Comparison of ENCODE assay signal across 7 mouse cellular contexts in genomic region chr10:79916081-79916480, GRCm38 (mm10). TPM values are rescaled to one million over a fixed set of nuclear protein-coding genes. Genes with fewer than 3 reads are reported as not detected.
DNase-seq lines count a peak whose midpoint lies in the region; ATAC-seq and TF ChIP-seq lines count a peak whose summit lies in the region.

No protein-coding gene starts in this region.

- ATAC-seq in lung, postnatal 0 days = no peak
- ATAC-seq in embryonic facial prominence, embryonic 15.5 days (ENCODE audit: insufficient number of reproducible peaks, low FRiP score, low TSS enrichment, low read depth) = no peak
- ATAC-seq in intestine, embryonic 15.5 days = no peak
- ATAC-seq in neural tube, embryonic 13.5 days (ENCODE audit: low read depth) = no peak
- ATAC-seq in activated CD4-positive, CD25-positive, alpha-beta regulatory T cell, adult 4 months = no peak

- H3K4me2 ChIP-seq in lung, postnatal 0 days (replicated peaks; ENCODE audit: low read depth, low read length) = peak overlapping the region; percentile 88
- peak overlapping the region; percentile 91 for H3K4me2 ChIP-seq in embryonic facial prominence, embryonic 15.5 days (replicated peaks)
- H3K4me2 ChIP-seq in intestine, embryonic 15.5 days (replicated peaks) = peak overlapping the region; percentile 92
- peak overlapping the region; percentile 97 for H3K4me2 ChIP-seq in neural tube, embryonic 13.5 days

- peaks cover 18% of the 10 kb centered on the region for H3K27me3 ChIP-seq in lung, postnatal 0 days (replicated peaks; ENCODE audit: insufficient read depth, low read length)
- peaks cover 37% of the 10 kb centered on the region for H3K27me3 ChIP-seq in embryonic facial prominence, embryonic 15.5 days
- H3K27me3 ChIP-seq in intestine, embryonic 15.5 days (replicated peaks) = peaks cover 36% of the 10 kb centered on the region
- H3K27me3 ChIP-seq in neural tube, embryonic 13.5 days = peaks cover 39% of the 10 kb centered on the region

- H3K9ac ChIP-seq in lung, postnatal 0 days (replicated peaks; ENCODE audit: low read depth) = peak overlapping the region; percentile 92
- peak overlapping the region; percentile 99 for H3K9ac ChIP-seq in embryonic facial prominence, embryonic 15.5 days
- peak overlapping the region; percentile 97 for H3K9ac ChIP-seq in intestine, embryonic 15.5 days
- H3K9ac ChIP-seq in neural tube, embryonic 13.5 days = peak overlapping the region; percentile 97

- H3K9me3 ChIP-seq in lung, postnatal 0 days (ENCODE audit: low read length) = no peaks in the 10 kb centered on the region
- H3K9me3 ChIP-seq in embryonic facial prominence, embryonic 15.5 days (replicated peaks) = no peaks in the 10 kb centered on the region
- no peaks in the 10 kb centered on the region for H3K9me3 ChIP-seq in intestine, embryonic 15.5 days
- H3K9me3 ChIP-seq in neural tube, embryonic 13.5 days = no peaks in the 10 kb centered on the region

- DNase-seq in lung, postnatal 0 days (ENCODE audit: low spot score) = no peak
- DNase-seq in lung, postnatal 14 days = no peak
- DNase-seq in layer of hippocampus, postnatal 10 days (ENCODE audit: low spot score in 2 of 2) = no peak

- H3K27ac ChIP-seq in lung, postnatal 0 days (ENCODE audit: low read length) = peak overlapping the region; percentile 82
- H3K27ac ChIP-seq in embryonic facial prominence, embryonic 15.5 days (replicated peaks) = peak overlapping the region; percentile 82; the same call in 1 of the 2 replicates
- 0 out of 2 replicates have a peak overlapping the region, but pooled peaks have one; percentile 38 for H3K27ac ChIP-seq in intestine, embryonic 15.5 days
- peak overlapping the region; percentile 85 for H3K27ac ChIP-seq in neural tube, embryonic 13.5 days (replicated peaks)

- H3K36me3 ChIP-seq in lung, postnatal 0 days (ENCODE audit: insufficient read depth, low read length) = 0 out of 2 replicates have a peak, but pooled peaks cover 10% of the 10 kb centered on the region
- H3K36me3 ChIP-seq in embryonic facial prominence, embryonic 15.5 days = peaks cover 12% of the 10 kb centered on the region
- peaks cover 8% of the 10 kb centered on the region for H3K36me3 ChIP-seq in intestine, embryonic 15.5 days
- peaks cover 16% of the 10 kb centered on the region for H3K36me3 ChIP-seq in neural tube, embryonic 13.5 days

- 6% methylated on average over 8 of the region's 8 CpGs for WGBS in lung, postnatal 0 days
- WGBS in embryonic facial prominence, embryonic 15.5 days = 11% methylated on average over 8 of the region's 8 CpGs
- WGBS in intestine, embryonic 15.5 days = 8% methylated on average over 8 of the region's 8 CpGs
- WGBS in neural tube, embryonic 13.5 days = 11% methylated on average over 8 of the region's 8 CpGs

- no peak for TF ChIP-seq EP300 in lung, postnatal 0 days (IDR thresholded peaks at IDR 0.05)

- no peak for TF ChIP-seq CTCF in lung, postnatal 0 days (IDR thresholded peaks at IDR 0.05)

- peak overlapping the region; percentile 76 for H3K4me3 ChIP-seq in lung, postnatal 0 days (ENCODE audit: low read depth, low read length)
- peak overlapping the region; percentile 87 for H3K4me3 ChIP-seq in embryonic facial prominence, embryonic 15.5 days (replicated peaks)
- peak overlapping the region; percentile 75 for H3K4me3 ChIP-seq in intestine, embryonic 15.5 days (replicated peaks)
- H3K4me3 ChIP-seq in neural tube, embryonic 13.5 days = peak overlapping the region; percentile 84

- H3K4me1 ChIP-seq in lung, postnatal 0 days (ENCODE audit: insufficient read depth, low read depth, low read length) = peaks cover 14% of the 10 kb centered on the region; the same call in 1 of the 2 replicates
- H3K4me1 ChIP-seq in embryonic facial prominence, embryonic 15.5 days = peaks cover 68% of the 10 kb centered on the region
- peaks cover 53% of the 10 kb centered on the region for H3K4me1 ChIP-seq in intestine, embryonic 15.5 days (replicated peaks)
- H3K4me1 ChIP-seq in neural tube, embryonic 13.5 days (replicated peaks) = peaks cover 45% of the 10 kb centered on the region

RNA-seq across cellular contexts. Expression of gene Kiss1r, which starts 0.7 kb away (rescaled TPM):
- 1.6 and 1.7 TPM in 2 replicates for polyA plus RNA-seq in lung, postnatal 0 days (2015; fragmentation: Nextera tagmentation; extraction: Ambion mirVana)
- polyA plus RNA-seq in embryonic facial prominence, embryonic 15.5 days (2015; fragmentation: Nextera tagmentation; extraction: Ambion mirVana) = 1.1 and 1.4 TPM in 2 replicates
- 0.52 and 1.1 TPM in 2 replicates for polyA plus RNA-seq in intestine, embryonic 15.5 days (2015; fragmentation: Nextera tagmentation; extraction: Ambion mirVana)
- polyA plus RNA-seq in neural tube, embryonic 13.5 days (2015; fragmentation: Nextera tagmentation; extraction: Ambion mirVana) = 2.1 and 2.4 TPM in 2 replicates
- 1 to 10 TPM; 7.5 TPM for total RNA-seq in layer of hippocampus, postnatal 10 days (2021)
- polyA plus RNA-seq in activated CD4-positive, CD25-positive, alpha-beta regulatory T cell, adult 4 months (2017; shearing (Covaris generic)) = under 1 TPM in 1 of 2 experiments, not detected in 1; 0.22 TPM

RNA-seq across cellular contexts. Expression of gene R3hdm4, which starts 4.9 kb away (rescaled TPM):
- 123 and 129 TPM in 2 replicates for polyA plus RNA-seq in lung, postnatal 0 days (2015; fragmentation: Nextera tagmentation; extraction: Ambion mirVana)
- polyA plus RNA-seq in embryonic facial prominence, embryonic 15.5 days (2015; fragmentation: Nextera tagmentation; extraction: Ambion mirVana) = 179 and 181 TPM in 2 replicates
- polyA plus RNA-seq in intestine, embryonic 15.5 days (2015; fragmentation: Nextera tagmentation; extraction: Ambion mirVana) = 108 and 116 TPM in 2 replicates
- polyA plus RNA-seq in neural tube, embryonic 13.5 days (2015; fragmentation: Nextera tagmentation; extraction: Ambion mirVana) = 237 and 249 TPM in 2 replicates
- total RNA-seq in layer of hippocampus, postnatal 10 days (2021) = 100 to 1,000 TPM; 380 to 386 TPM
- 100 to 1,000 TPM in 1 of 2 experiments, 10 to 100 TPM in 1; 92.3 to 122 TPM for polyA plus RNA-seq in activated CD4-positive, CD25-positive, alpha-beta regulatory T cell, adult 4 months (2017; shearing (Covaris generic))

RNA-seq across cellular contexts. Expression of gene Gm26602, which starts 5.4 kb away (rescaled TPM):
- polyA plus RNA-seq in lung, postnatal 0 days (2015; fragmentation: Nextera tagmentation; extraction: Ambion mirVana) = not detected in 2 replicates
- polyA plus RNA-seq in embryonic facial prominence, embryonic 15.5 days (2015; fragmentation: Nextera tagmentation; extraction: Ambion mirVana) = 5.2 TPM in 1 of 2 replicates, not detected in the other
- polyA plus RNA-seq in intestine, embryonic 15.5 days (2015; fragmentation: Nextera tagmentation; extraction: Ambion mirVana) = 17.7 TPM in 1 of 2 replicates, not detected in the other
- polyA plus RNA-seq in neural tube, embryonic 13.5 days (2015; fragmentation: Nextera tagmentation; extraction: Ambion mirVana) = 40.5 and 48.8 TPM in 2 replicates
- not detected for total RNA-seq in layer of hippocampus, postnatal 10 days (2021)
- polyA plus RNA-seq in activated CD4-positive, CD25-positive, alpha-beta regulatory T cell, adult 4 months (2017; shearing (Covaris generic)) = not detected

RNA-seq across cellular contexts. Expression of gene Med16, which starts 7.4 kb away (rescaled TPM):
- polyA plus RNA-seq in lung, postnatal 0 days (2015; fragmentation: Nextera tagmentation; extraction: Ambion mirVana) = 32.0 and 32.8 TPM in 2 replicates
- 44.0 and 48.4 TPM in 2 replicates for polyA plus RNA-seq in embryonic facial prominence, embryonic 15.5 days (2015; fragmentation: Nextera tagmentation; extraction: Ambion mirVana)
- 37.3 and 39.8 TPM in 2 replicates for polyA plus RNA-seq in intestine, embryonic 15.5 days (2015; fragmentation: Nextera tagmentation; extraction: Ambion mirVana)
- polyA plus RNA-seq in neural tube, embryonic 13.5 days (2015; fragmentation: Nextera tagmentation; extraction: Ambion mirVana) = 47.4 and 49.0 TPM in 2 replicates
- 10 to 100 TPM; 55.7 to 56.2 TPM for total RNA-seq in layer of hippocampus, postnatal 10 days (2021)
- polyA plus RNA-seq in activated CD4-positive, CD25-positive, alpha-beta regulatory T cell, adult 4 months (2017; shearing (Covaris generic)) = 10 to 100 TPM in 1 of 2 experiments, 1 to 10 TPM in 1; 6.7 to 10.5 TPM

RNA-seq across cellular contexts. Expression of gene Arid3a, which starts 10.8 kb away (rescaled TPM):
- polyA plus RNA-seq in lung, postnatal 0 days (2015; fragmentation: Nextera tagmentation; extraction: Ambion mirVana) = 4.8 and 7.1 TPM in 2 replicates
- polyA plus RNA-seq in embryonic facial prominence, embryonic 15.5 days (2015; fragmentation: Nextera tagmentation; extraction: Ambion mirVana) = 6.6 and 7.0 TPM in 2 replicates
- 18.7 and 19.0 TPM in 2 replicates for polyA plus RNA-seq in intestine, embryonic 15.5 days (2015; fragmentation: Nextera tagmentation; extraction: Ambion mirVana)
- 3.4 and 5.4 TPM in 2 replicates for polyA plus RNA-seq in neural tube, embryonic 13.5 days (2015; fragmentation: Nextera tagmentation; extraction: Ambion mirVana)
- 1 to 10 TPM; 5.5 to 8.4 TPM for total RNA-seq in layer of hippocampus, postnatal 10 days (2021)
- polyA plus RNA-seq in activated CD4-positive, CD25-positive, alpha-beta regulatory T cell, adult 4 months (2017; shearing (Covaris generic)) = 1 to 10 TPM; 2.1 to 2.5 TPM
